Mouse (Mus musculus) midbrain, embryonic 10.5 days (tissue): ENCODE measurements at regions not wholly inside any gene's neighbourhood (a gene's known extent, or its start where the extent isn't known, plus 50 kb on each side); places are given as distances from the start of the nearest gene placed in this dataset.
"Not testable (repeated sequence)": the region's sequence is repeated elsewhere in the genome, so short reads cannot be mapped to it uniquely, and the experiment has no call there.

Experiments
- DNase-seq: peaks from one replicate; pipeline ENCODE4 v3.0.0-alpha.2; 2017; ENCODE audit warnings: low spot score
- H3K27ac ChIP-seq: fragments of 300-500 bp; sonication (generic); replicated peaks from 2 replicates; pipeline ENCODE4 v1.5.1; 2016; ENCODE audit warnings: mild to moderate bottlenecking
- H3K27me3 ChIP-seq: fragments of 300-500 bp; sonication (generic); 2 replicates; pipeline ENCODE4 v1.6.1; 2016; ENCODE audit warnings: low read depth, mild to moderate bottlenecking; ENCODE audit not compliant: poor library complexity, severe bottlenecking
- H3K36me3 ChIP-seq: fragments of 300-500 bp; sonication (generic); 2 replicates; pipeline ENCODE4 v1.6.1; 2016; ENCODE audit warnings: mild to moderate bottlenecking, moderate library complexity
- H3K4me1 ChIP-seq: fragments of 300-500 bp; sonication (generic); 2 replicates; pipeline ENCODE4 v1.6.1; 2016
- H3K4me3 ChIP-seq: fragments of 300-500 bp; sonication (generic); 2 replicates; pipeline ENCODE4 v1.5.1; 2016; ENCODE audit warnings: mild to moderate bottlenecking, moderate library complexity
- H3K9me3 ChIP-seq: fragments of 300-500 bp; sonication (generic); replicated peaks from 2 replicates; pipeline ENCODE4 v1.6.1; 2016; ENCODE audit warnings: mild to moderate bottlenecking
- WGBS: fragments of 180-500 bp; shearing (Covaris S2); methylation state at CpG from one replicate; pipeline ENCODE4 v1.1.7; 2016; 5-methylcytosine and 5-hydroxymethylcytosine counted together

- not testable (repeated sequence) for H3K36me3 ChIP-seq, H3K27me3 ChIP-seq, H3K4me3 ChIP-seq, H3K9me3 ChIP-seq, H3K27ac ChIP-seq, DNase-seq, H3K4me1 ChIP-seq
- WGBS = 85% methylated on average over 2 of the region's 2 CpGs
Measured at GRCm38 (mm10) chr9:6845281-6845680, 339.0 kb downstream of the Dync2h1 start.

GRCm38 (mm10) chr9:6834936-6835335 lies 349.3 kb downstream of the Dync2h1 start:
- H3K9me3 ChIP-seq, H3K36me3 ChIP-seq, H3K27me3 ChIP-seq, DNase-seq, H3K4me3 ChIP-seq, H3K4me1 ChIP-seq, H3K27ac ChIP-seq: not testable (repeated sequence)
- WGBS = 81% methylated on average over 5 of the region's 5 CpGs

GRCm38 (mm10) chr9:6834470-6834869 lies 349.8 kb downstream of the Dync2h1 start:
- Histone ChIP-seq H3K4me1 (0 out of 2 replicates have a peak, but pooled peaks cover 3% of the 10 kb centered on the region), H3K9me3 (no peaks in the 10 kb centered on the region), H3K36me3 (no peaks in the 10 kb centered on the region), H3K27ac (no peak overlapping the region), H3K4me3 (no peak overlapping the region), H3K27me3 (no peaks in the 10 kb centered on the region)
- no peak for DNase-seq
- WGBS = 71% methylated on average over 5 of the region's 5 CpGs

GRCm38 (mm10) chr9:6832862-6833261 lies 351.4 kb downstream of the Dync2h1 start:
- 29% methylated on average over 2 of the region's 2 CpGs for WGBS
- no peaks in the 10 kb centered on the region for H3K9me3 ChIP-seq
- H3K4me1 ChIP-seq = 0 out of 2 replicates have a peak, but pooled peaks cover 3% of the 10 kb centered on the region
- no peaks in the 10 kb centered on the region for H3K27me3 ChIP-seq
- H3K4me3 ChIP-seq = no peak overlapping the region
- DNase-seq = no peak
- H3K27ac ChIP-seq = no peak overlapping the region
- H3K36me3 ChIP-seq = no peaks in the 10 kb centered on the region

GRCm38 (mm10) chr9:6831642-6832041 lies 352.6 kb downstream of the Dync2h1 start:
- H3K4me1 ChIP-seq, H3K36me3 ChIP-seq, H3K27ac ChIP-seq, DNase-seq, H3K27me3 ChIP-seq, H3K9me3 ChIP-seq, H3K4me3 ChIP-seq: not testable (repeated sequence)
- 55% methylated on average over 6 of the region's 6 CpGs for WGBS

- DNase-seq = no peak
- H3K4me1 ChIP-seq = no peaks in the 10 kb centered on the region
- no peak overlapping the region for H3K4me3 ChIP-seq
- WGBS = 96% methylated on average over 3 of the region's 3 CpGs
- H3K27ac ChIP-seq = no peak overlapping the region
- no peaks in the 10 kb centered on the region for H3K36me3 ChIP-seq
- H3K27me3 ChIP-seq = no peaks in the 10 kb centered on the region
- H3K9me3 ChIP-seq = no peaks in the 10 kb centered on the region
Measured at GRCm38 (mm10) chr9:6826581-6826980, 357.7 kb downstream of the Dync2h1 start.

- H3K9me3 ChIP-seq = no peaks in the 10 kb centered on the region
- no peak for DNase-seq
- H3K27ac ChIP-seq = no peak overlapping the region
- no peaks in the 10 kb centered on the region for H3K4me1 ChIP-seq
- H3K4me3 ChIP-seq = no peak overlapping the region
- no peaks in the 10 kb centered on the region for H3K27me3 ChIP-seq
- H3K36me3 ChIP-seq = no peaks in the 10 kb centered on the region
Measured at GRCm38 (mm10) chr9:6825609-6826008, 358.6 kb downstream of the Dync2h1 start.

- H3K27ac ChIP-seq, H3K27me3 ChIP-seq, H3K4me1 ChIP-seq, DNase-seq, H3K4me3 ChIP-seq, H3K9me3 ChIP-seq, H3K36me3 ChIP-seq: not testable (repeated sequence)
- WGBS = 66% methylated on average over 1 of the region's 1 CpGs
Measured at GRCm38 (mm10) chr9:6823946-6824345, 360.3 kb downstream of the Dync2h1 start.

- no peak for DNase-seq
- Histone ChIP-seq H3K36me3 (no peaks in the 10 kb centered on the region), H3K9me3 (no peaks in the 10 kb centered on the region), H3K4me1 (no peaks in the 10 kb centered on the region), H3K4me3 (no peak overlapping the region), H3K27me3 (no peaks in the 10 kb centered on the region), H3K27ac (no peak overlapping the region)
- 93% methylated on average over 1 of the region's 1 CpGs for WGBS
Measured at GRCm38 (mm10) chr9:6823536-6823935, 360.7 kb downstream of the Dync2h1 start.

GRCm38 (mm10) chr9:6776671-6777070 lies 407.6 kb downstream of the Dync2h1 start:
- Histone ChIP-seq H3K9me3 (0 out of 2 replicates have a peak, but pooled peaks cover 6% of the 10 kb centered on the region), H3K4me3 (no peak overlapping the region), H3K27ac (no peak overlapping the region), H3K4me1 (no peaks in the 10 kb centered on the region), H3K27me3 (no peaks in the 10 kb centered on the region), H3K36me3 (no peaks in the 10 kb centered on the region)
- WGBS = 35% methylated on average over 2 of the region's 2 CpGs
- no peak for DNase-seq

GRCm38 (mm10) chr9:6741478-6741877 lies 442.8 kb downstream of the Dync2h1 start:
- Histone ChIP-seq H3K9me3 (no peaks in the 10 kb centered on the region), H3K27me3 (no peaks in the 10 kb centered on the region), H3K27ac (no peak overlapping the region), H3K4me3 (no peak overlapping the region), H3K4me1 (no peaks in the 10 kb centered on the region), H3K36me3 (no peaks in the 10 kb centered on the region)
- 89% methylated on average over 1 of the region's 1 CpGs for WGBS
- no peak for DNase-seq

- Histone ChIP-seq H3K36me3 (no peaks in the 10 kb centered on the region), H3K4me1 (no peaks in the 10 kb centered on the region), H3K27me3 (no peaks in the 10 kb centered on the region), H3K27ac (no peak overlapping the region), H3K4me3 (no peak overlapping the region), H3K9me3 (no peaks in the 10 kb centered on the region)
- no peak for DNase-seq
- 70% methylated on average over 1 of the region's 1 CpGs for WGBS
Measured at GRCm38 (mm10) chr9:6736411-6736810, 447.8 kb downstream of the Dync2h1 start.

- no peaks in the 10 kb centered on the region for H3K27me3 ChIP-seq
- no peaks in the 10 kb centered on the region for H3K9me3 ChIP-seq
- 42% methylated on average over 1 of the region's 1 CpGs for WGBS
- no peak overlapping the region for H3K27ac ChIP-seq
- no peaks in the 10 kb centered on the region for H3K36me3 ChIP-seq
- H3K4me1 ChIP-seq = no peaks in the 10 kb centered on the region
- no peak overlapping the region for H3K4me3 ChIP-seq
- DNase-seq = no peak
Measured at GRCm38 (mm10) chr9:6726411-6726810, 456.8 kb upstream of the Ddi1 start.

- Histone ChIP-seq H3K27me3 (no peaks in the 10 kb centered on the region), H3K4me1 (no peaks in the 10 kb centered on the region), H3K36me3 (no peaks in the 10 kb centered on the region), H3K27ac (no peak overlapping the region), H3K4me3 (no peak overlapping the region), H3K9me3 (no peaks in the 10 kb centered on the region)
- DNase-seq = no peak
- 85% methylated on average over 3 of the region's 3 CpGs for WGBS
Measured at GRCm38 (mm10) chr9:6677225-6677718, 407.6 kb upstream of the Ddi1 start.
